Mouse (Mus musculus): ENCODE results near the gene Wdr37.

- no peak for TF ChIP-seq CTCF (IDR thresholded peaks at IDR 0.05; ENCODE audit: low read depth)
- no peak for TF ChIP-seq EP300 (IDR thresholded peaks at IDR 0.05; ENCODE audit: low read depth)
Observed at GRCm38 (mm10) chr13:8784308-8785061, 87.2 kb downstream of the Wdr37 start.

All from liver, embryonic 14.5 days (tissue).